Mouse (Mus musculus) spleen, adult 18-20 months (tissue): Measurements from ENCODE around the gene Amn.

Experiments
- DNase-seq, 2 experiments: peaks; one replicate each; pipeline ENCODE4 v3.0.0; 2022; ENCODE audit warnings: mixed read lengths in 2 of 2

Amn gene

GRCm38 (mm10) chr12:111271406-111271805 is 511 bp downstream of the Amn start:
- no peak for DNase-seq

DNA sequence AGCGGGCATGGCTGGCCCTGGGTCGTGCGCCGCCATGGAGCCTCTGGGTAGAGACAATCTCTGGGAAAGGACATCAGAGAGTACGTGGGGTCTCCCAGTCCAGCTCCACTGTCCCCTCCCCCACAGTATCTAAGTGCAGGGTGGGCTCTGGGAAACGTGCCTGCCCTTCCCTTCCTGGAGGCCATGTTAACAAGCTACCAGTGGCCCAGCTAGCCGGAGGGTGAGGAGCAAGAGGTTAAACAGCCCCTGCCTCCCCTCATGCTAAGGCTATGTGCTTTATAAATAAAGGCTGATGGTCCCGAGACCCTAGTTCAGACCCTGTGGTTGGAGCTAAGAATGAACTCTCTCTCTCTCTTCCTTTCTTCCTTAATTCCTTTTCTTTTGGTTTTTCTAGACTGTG is 1.1 kb downstream of the Amn start:
- DNase-seq: no peak

DNA sequence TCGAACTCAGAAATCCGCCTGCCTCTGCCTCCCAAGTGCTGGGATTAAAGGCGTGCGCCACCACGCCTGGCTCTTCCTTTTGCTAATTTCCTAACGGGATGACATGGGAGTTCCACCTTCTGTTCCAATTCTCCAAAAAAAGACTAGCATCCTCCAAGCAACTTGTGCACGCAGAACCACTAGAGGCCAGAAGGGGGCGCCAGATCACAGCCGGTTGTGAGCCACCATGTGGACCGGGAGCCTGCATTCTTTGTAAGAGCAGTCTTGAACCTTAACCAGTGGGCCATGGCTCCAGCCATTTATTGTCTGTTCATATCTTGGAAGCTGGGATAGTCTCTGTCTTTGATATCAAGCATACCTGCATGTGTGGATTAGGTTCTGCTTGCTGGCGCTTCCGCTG is 1.5 kb downstream of the Amn start:
- DNase-seq: peak in 1 of 2 experiments; percentile 69

GRCm38 (mm10) chr12:111274006-111274405 is 3.1 kb downstream of the Amn start:
- DNase-seq: no peak

- DNase-seq: no peak
Observed at GRCm38 (mm10) chr12:111274447-111275149, 3.7 kb downstream of the Amn start.

DNA sequence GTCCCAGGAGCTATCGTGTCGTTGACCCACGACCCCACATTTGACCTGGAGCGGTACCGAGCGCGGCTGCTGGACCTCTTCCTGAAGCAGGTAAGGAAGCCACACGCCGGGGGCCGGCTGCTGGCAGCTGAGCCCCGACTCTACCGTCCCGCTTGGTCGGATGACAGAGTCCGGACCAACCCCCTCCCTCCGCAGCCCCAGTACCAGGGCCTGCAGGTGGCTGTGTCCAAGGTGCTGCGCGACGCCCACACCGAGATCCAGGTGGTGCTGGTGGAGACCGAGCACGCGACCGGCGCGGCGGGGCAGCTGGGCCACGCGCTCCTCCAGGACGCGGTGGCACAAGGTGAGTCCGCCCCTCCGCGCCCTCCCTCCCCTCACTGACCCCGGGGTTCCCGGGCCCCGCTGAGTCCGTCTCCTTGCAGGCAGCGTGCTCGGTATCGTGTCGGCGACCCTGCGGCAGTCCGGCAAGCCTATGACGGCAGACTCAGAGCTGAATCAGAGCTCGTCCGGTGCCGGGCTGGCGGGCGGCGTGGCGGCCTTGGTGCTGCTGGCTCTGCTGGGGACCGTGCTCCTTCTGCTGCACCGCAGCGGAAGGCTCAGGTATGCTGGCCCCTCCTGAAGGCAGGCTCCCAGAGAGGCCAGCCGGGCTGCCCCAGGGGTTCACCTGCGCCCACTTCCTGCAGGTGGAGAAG is 4.4 kb downstream of the Amn start:
- DNase-seq: no peak

- DNase-seq: no peak
Observed at GRCm38 (mm10) chr12:111276371-111276770, 5.5 kb downstream of the Amn start.

DNA sequence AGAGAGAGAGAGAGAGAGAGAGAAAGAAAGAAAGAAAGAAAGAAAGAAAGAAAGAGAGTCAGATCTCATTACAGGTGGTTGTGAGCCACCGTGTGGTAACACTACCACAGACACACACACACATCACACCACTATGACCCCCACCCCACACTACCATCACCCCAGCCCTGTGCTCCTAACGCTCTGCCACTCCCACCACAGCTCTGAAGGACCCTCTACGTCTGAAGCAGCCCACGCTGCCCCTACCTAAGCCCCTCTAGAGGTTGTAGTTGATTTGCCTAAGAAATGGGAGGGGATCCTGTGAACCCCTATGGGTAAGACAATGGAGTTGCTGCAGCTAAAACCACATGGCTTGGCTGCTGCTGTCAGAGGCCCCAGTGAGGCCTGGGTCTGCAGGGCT is 12.7 kb downstream of the Amn start:
- DNase-seq: no peak

GRCm38 (mm10) chr12:111284532-111284931 is 13.6 kb downstream of the Amn start:
- DNase-seq: no peak

DNA sequence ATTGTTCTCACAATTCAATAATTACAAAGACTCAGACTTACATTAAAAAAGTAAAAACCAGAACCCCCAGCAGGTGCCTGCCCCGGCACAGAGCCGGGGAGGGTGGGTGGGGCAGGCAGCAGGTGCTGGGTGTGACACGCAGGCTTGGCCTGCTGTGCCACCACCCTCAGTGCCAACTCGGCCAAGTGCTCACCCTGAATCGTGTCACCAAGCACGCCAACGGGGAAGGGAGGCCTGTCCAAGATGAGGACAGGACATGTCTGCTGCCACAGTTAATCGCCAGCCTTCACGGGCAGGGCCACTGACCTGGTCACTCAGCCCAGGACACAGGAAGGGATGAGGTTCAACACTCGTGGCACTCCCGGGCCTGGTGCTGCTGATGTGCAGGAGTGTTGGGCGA is 22.1 kb downstream of the Amn start:
- no peak for DNase-seq

- DNase-seq: no peak
Observed at GRCm38 (mm10) chr12:111301322-111302017, 30.6 kb downstream of the Amn start.

DNA sequence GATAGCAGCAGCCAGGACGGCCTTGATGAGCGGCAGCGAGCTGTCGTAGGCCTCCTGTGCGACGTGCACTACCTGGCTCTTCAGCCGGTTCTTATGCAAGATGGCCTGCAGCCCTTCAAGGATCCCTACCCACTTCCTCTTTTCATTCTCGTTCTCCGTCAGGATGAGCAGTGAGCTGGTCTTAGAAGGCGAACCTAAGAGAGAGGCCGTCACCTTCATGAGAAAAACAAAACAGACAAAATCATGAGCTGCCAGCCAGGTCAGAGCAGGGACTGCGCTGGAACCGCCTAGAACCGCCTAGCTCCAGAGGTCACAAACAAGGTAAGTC is 31.1 kb downstream of the Amn start:
- no peak for DNase-seq

- no peak for DNase-seq
Observed at GRCm38 (mm10) chr12:111303702-111304337, 32.9 kb downstream of the Amn start.

DNA sequence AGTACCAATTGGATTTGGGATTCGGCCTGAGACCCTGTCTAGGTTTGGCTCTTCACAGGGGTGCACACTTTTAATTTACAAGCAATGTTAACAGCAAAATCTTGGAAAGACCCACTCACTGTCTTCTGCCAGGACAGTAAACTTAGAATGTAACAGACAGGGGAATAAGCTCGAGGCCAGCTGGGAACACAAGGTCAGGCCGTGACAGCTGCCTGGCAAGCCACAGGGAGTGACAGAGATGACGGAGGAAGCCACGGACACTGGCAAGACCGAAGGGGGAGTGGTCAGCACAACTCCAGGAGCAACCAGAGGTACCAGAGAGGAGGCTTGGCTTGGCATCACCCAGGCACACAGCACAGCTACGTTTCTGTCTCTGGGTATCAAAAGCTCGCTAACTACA is 35.9 kb downstream of the Amn start:
- DNase-seq: no peak

DNA sequence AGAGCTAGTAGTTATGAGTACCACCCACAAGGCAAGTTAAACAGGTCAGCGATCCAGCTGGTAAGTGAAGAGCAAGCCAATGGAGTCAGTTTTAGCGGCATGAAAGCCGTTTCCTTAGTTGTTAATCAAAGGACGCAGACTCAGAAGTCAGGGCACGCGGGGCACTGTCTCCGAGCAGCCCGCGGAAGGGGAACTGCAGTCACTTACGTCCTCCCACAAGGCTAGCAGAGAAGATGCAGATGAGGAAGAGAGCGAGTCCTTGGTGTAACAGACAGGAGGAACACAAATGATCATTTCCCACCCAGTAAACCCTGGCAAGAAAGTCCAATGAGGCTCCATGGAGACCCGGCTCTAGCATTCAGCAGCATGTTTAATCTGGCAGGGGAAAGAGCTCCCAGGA is 38.4 kb downstream of the Amn start:
- DNase-seq: no peak

DNA sequence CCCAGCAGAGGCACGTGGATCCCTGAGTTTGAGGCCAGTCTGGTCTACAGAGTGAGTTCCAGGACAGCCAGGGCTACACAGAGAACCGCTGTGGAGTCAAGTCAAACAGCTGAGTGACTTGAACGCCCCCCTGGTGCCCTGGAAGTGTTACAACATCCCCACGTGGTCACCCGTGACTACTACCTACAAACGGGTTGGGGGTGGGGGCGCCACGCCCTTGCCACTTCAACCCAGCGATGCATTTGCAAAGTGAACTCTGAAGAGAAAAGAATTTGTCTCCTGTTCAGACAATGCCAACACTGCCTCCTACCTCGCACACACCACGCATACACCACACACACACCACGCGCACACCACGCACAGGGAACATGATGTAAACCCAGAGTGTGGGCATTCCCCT is 39.0 kb downstream of the Amn start:
- DNase-seq: no peak

DNA sequence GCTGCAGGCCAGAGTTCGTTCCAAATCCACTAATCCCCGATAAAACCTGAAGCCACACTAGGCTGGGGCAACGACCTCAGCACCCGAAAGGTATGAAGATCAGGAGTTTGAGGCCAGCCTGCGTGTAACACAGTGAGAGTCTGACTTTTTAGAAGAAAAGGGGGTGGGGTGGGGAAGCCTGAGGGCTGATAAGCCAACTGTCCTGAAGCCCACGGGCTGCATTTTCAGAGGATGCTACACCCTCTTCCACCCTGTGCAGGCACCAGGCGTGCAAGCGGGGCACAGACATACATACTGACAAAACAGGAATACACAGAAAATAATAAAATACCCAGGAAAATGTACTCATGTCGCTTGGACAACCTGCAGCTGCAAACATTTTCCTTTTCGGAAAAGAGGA is 40.9 kb downstream of the Amn start:
- DNase-seq: no peak

DNA sequence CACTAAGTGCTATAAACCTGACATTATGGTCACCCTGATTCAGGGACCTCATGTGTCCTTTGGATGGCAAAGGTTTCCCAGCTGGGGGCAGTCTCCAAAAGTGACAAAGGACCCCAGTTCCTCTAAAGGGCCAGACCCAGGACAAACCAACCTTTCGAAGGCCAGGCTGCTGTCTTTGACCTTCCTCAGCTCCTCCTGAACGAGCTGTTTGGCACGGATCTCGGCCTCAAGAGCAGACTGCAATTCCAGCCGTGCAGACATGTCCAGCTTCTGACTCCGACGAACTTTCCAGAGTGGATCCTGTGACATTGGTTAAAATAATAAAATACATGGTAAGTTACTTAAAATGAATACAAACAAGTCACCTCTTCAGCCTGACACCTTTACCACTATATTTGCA is 43.4 kb downstream of the Amn start:
- DNase-seq: no peak

- DNase-seq: no peak
Observed at GRCm38 (mm10) chr12:111317694-111318093, 46.8 kb downstream of the Amn start.

DNA sequence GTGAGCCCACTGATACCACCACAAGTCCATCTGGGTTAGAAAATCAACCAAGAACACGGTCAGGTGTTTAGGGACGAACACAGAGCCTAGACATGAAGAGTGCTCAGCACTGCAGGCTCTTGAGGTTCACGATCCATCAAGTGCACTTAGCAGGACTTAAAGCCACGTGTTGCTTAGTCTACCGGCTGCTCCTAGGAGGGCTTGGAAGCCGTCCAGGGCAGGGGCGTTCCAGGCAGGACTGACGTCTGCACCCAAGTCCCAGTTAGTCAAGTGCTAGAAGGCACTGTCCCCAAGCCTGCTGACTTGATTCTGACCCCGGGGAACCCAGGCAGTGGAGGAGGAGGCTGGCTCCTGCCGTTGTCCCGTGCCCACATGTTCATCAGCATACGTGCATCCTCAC is 49.7 kb downstream of the Amn start:
- DNase-seq: no peak

GRCm38 (mm10) chr12:111321832-111322231 is 50.9 kb downstream of the Amn start:
- no peak for DNase-seq

GRCm38 (mm10) chr12:111323423-111323822 is 52.5 kb downstream of the Amn start:
- no peak for DNase-seq

- no peak for DNase-seq
Observed at GRCm38 (mm10) chr12:111324536-111324935, 53.6 kb downstream of the Amn start.

DNA sequence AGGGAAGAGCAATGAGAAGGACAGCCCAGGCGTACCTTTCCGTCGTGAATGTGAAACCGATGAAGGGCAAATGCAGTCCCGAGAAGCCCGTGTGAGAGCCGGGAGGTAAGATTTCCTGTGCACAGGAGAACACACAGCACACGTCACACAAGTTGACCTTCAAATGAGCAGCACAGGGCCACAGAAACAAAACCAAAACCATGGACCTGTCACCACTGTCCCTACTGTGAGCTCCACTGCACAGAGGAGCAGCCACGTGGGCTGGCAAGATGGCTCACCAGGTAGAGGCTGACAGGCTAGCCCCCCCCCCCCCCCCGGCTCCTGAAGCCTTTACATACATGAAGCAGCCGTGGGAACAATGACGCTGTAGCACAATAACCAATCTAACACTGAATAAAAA is 54.1 kb downstream of the Amn start:
- DNase-seq: no peak
